Mouse (Mus musculus) megakaryocyte, embryonic 14.5 days (primary cell): ENCODE results near the gene Tfeb.

Source experiments
- FLI1 ChIP-seq: IDR thresholded peaks from 2 replicates; pipeline ENCODE4 v1.6.1; 2012; ENCODE audit warnings: low read length, inconsistent platforms, mixed read lengths
- GATA1 ChIP-seq: IDR thresholded peaks from 3 replicates; pipeline ENCODE4 v1.6.1; 2012; ENCODE audit warnings: mixed read lengths, low read length, inconsistent platforms, borderline replicate concordance

- TF ChIP-seq GATA1 (no peak), FLI1 (no peak)
Measured at GRCm38 (mm10) chr17:47762028-47762427, 25.2 kb downstream of the Tfeb start.
